Mouse (Mus musculus) testis, adult 2 months (tissue): ENCODE results near the gene Parg. TPM values are rescaled to one million over a fixed set of nuclear protein-coding genes. Genes with fewer than 3 reads are reported as not detected.
"Not testable (repeated sequence)": the region's sequence is repeated elsewhere in the genome, so short reads cannot be mapped to it uniquely, and the experiment has no call there.

ENCODE experiments used
- H3K27ac ChIP-seq: fragments of 200-500 bp; 2 replicates; pipeline ENCODE4 v1.5.1; 2012; ENCODE audit warnings: low read depth, low read length; ENCODE audit not compliant: control insufficient read depth, insufficient read depth
- H3K27me3 ChIP-seq: fragments of 200-500 bp; 2 replicates; pipeline ENCODE4 v1.6.1; 2012; ENCODE audit warnings: mild to moderate bottlenecking, low read length, moderate library complexity; ENCODE audit not compliant: control insufficient read depth, insufficient read depth
- H3K36me3 ChIP-seq: fragments of 200-500 bp; 2 replicates; pipeline ENCODE4 v1.6.1; 2012; ENCODE audit warnings: mild to moderate bottlenecking, low read length; ENCODE audit not compliant: control insufficient read depth, insufficient read depth
- H3K4me1 ChIP-seq: fragments of 200-500 bp; 2 replicates; pipeline ENCODE4 v1.6.1; 2012; ENCODE audit warnings: low read length; ENCODE audit not compliant: control insufficient read depth, insufficient read depth
- H3K4me3 ChIP-seq: fragments of 200-500 bp; 2 replicates; pipeline ENCODE4 v1.5.1; 2012; ENCODE audit warnings: low read depth, mild to moderate bottlenecking, low read length, moderate library complexity, mixed read lengths; ENCODE audit not compliant: control insufficient read depth
- CTCF ChIP-seq: fragments of 200-500 bp; IDR thresholded peaks from 2 replicates; pipeline ENCODE4 v1.5.1; 2012; ENCODE audit warnings: low read depth, mild to moderate bottlenecking, inconsistent platforms, low read length, moderate library complexity; ENCODE audit not compliant: control insufficient read depth, insufficient read depth, insufficient replicate concordance
- POLR2A ChIP-seq: fragments of 200-500 bp; IDR thresholded peaks from 2 replicates; pipeline ENCODE4 v1.6.1; 2012; ENCODE audit warnings: low read depth, mild to moderate bottlenecking, inconsistent platforms, low read length, moderate library complexity; ENCODE audit not compliant: control insufficient read depth
- polyA plus RNA-seq: library from polyadenylated mRNA; depleted of rRNA; stranded (reverse); fragments of >200 nt; gene quantifications from 2 replicates; pipeline ENCODE4 v1.2.3, GENCODE M21; 2012

The Parg gene
- polyA plus RNA-seq, 1 experiment, result 7.6 TPM

DNA sequence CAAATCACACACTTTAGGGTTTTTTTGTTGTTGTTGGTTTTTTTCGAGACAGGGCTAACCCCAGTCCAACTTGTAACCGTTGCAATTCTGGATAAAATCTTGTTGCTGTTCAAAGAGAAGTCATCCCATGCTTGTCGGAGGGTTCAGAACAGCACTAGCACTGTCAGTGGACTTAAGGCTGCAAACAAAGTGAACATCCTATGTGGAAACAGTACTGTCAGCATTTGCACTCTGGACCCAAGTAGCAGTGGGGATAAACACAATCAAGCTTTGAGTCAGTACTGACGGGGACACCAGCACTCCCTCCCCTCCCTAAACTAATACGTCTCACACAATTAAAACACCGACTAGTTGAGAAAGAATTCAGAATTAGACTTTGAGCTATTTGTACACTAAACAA lies 20.9 kb upstream of the Parg start:
- Histone ChIP-seq H3K4me1 (no peaks in the 10 kb centered on the region), H3K36me3 (no peaks in the 10 kb centered on the region), H3K27me3 (no peaks in the 10 kb centered on the region), H3K27ac (no peak overlapping the region), H3K4me3 (no peak overlapping the region)
- TF ChIP-seq POLR2A, result no peak

DNA sequence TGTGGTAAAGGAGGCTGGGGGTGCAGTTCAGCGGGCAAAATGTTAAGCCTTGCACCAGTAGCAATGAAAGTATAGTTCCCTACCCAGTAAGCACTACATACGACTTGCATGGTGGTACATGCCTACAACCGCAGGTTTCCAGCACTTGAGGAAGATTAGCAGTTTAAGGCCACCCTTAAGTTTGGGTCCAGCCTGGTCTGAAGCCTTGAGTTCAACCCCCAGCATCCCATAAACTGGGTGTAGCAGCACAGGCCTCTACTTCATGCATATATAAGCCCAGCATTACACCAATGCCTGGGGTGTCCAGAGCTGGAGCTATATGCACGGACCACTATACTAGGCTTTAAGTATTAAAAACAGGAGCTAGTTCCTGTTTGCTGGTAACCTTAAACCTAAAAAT lies 17.9 kb upstream of the Parg start:
- H3K4me3 ChIP-seq, result no peak overlapping the region
- no peak overlapping the region for H3K27ac ChIP-seq
- H3K27me3 ChIP-seq, result no peaks in the 10 kb centered on the region
- H3K36me3 ChIP-seq, result no peaks in the 10 kb centered on the region; the same call in 1 of the 2 replicates
- no peaks in the 10 kb centered on the region for H3K4me1 ChIP-seq
- TF ChIP-seq CTCF (no peak), POLR2A (no peak)

DNA sequence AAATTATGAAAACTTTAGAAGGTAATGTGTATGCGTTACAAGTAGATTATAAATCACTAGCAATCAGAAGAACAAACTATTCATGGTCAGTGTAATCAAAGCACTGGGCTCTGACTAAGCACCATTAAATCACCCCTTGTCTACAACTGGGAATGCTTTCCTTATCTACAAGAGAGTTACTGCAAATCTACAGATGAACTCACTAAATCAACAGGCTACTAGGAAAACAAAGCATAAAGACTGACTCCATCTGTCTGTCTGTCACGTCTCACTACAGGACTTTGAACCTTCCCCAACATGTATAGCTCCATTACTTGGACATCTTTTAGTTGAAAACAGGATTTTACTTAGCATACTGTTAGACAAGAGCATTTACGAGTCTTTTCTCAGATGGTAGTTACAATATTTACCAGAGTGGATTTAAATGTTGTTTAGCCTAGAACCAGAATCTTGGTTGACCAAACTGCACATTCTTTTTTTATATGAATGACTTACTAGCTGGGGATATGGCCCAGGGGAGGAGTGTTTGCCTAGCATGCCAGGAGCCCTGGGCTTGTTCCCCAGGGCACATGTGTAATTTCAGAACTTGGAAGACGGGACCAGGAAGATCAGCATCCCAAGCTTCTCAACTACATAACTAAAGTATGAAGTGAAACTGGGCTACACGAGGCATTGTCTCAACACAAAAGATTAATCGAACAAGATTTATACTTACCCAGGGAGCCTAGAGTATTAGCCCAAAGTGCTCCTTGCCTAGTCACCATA lies 10.9 kb upstream of the Parg start:
- Histone ChIP-seq H3K4me3 (no peak overlapping the region), H3K27me3 (no peaks in the 10 kb centered on the region), H3K36me3 (no peaks in the 10 kb centered on the region; the same call in 1 of the 2 replicates), H3K4me1 (no peaks in the 10 kb centered on the region), H3K27ac (no peak overlapping the region)
- TF ChIP-seq CTCF (no peak), POLR2A (no peak)

DNA sequence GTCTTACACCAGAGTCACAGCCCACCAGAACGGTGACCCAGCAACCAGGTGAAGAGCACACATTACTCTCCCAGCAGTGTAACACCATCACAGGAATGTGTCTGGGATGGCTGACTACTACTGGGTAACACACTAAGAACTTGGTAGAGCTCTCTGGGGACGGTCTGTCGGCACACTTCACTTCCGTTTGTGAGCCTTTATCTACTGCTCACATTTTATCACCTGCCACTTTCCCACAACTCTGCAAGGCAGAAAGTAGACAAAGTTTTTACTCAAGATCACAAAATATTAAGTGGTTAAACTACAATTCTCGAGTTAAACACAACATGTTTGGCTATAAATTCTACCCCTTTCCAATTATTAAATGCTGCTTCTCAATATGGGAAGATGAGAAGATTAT lies 9.8 kb upstream of the Parg start:
- H3K4me3 ChIP-seq, result no peak overlapping the region
- TF ChIP-seq CTCF, result no peak
- no peak for TF ChIP-seq POLR2A
- H3K27me3 ChIP-seq, result no peaks in the 10 kb centered on the region
- H3K4me1 ChIP-seq, result no peaks in the 10 kb centered on the region
- H3K27ac ChIP-seq, result no peak overlapping the region
- no peaks in the 10 kb centered on the region; the same call in 1 of the 2 replicates for H3K36me3 ChIP-seq

DNA sequence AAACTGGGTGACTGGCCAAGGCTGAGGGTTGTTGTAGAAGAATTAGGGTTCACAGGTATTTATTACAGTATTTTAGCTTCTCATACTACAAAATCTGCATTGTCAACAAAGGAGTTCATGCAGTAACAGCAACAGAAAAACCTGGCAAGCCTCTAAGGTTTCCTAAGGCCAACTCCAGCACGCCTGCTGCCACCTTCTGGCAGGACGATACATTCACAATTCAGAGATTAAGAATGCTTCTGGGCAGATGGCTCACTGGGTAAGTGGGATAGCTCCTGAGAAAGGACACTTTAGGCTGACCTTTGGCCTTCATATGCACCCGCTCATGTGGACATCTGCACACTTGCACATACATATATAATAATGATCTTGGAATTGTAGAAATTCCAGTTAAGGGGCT lies 9.3 kb upstream of the Parg start:
- Histone ChIP-seq H3K27ac (no peak overlapping the region), H3K36me3 (no peaks in the 10 kb centered on the region; the same call in 1 of the 2 replicates), H3K4me1 (no peaks in the 10 kb centered on the region), H3K27me3 (no peaks in the 10 kb centered on the region), H3K4me3 (no peak overlapping the region)
- no peak for TF ChIP-seq POLR2A
- TF ChIP-seq CTCF, result peak; percentile 49; the same call in 1 of the 2 replicates

DNA sequence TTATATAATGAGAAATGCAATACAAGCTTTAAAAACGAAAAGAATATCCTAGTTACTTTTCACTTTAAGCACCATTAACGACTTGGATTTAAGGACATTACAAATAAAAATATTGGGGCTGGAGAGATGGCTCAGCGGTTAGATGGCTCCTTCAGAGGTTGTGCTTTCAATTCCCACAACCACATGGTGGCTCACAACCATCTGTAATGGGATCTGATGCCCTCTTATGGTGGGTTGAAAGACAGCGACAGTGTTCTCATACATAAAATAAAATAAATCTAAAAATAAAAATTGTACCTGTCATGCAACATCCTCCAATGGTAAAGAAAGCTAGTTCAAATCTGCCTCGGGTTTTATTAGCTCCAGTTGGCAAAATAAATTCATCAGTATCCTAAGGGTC lies 8.2 kb upstream of the Parg start:
- H3K4me1 ChIP-seq, H3K36me3 ChIP-seq, H3K27ac ChIP-seq, H3K27me3 ChIP-seq, H3K4me3 ChIP-seq: not testable (repeated sequence)

DNA sequence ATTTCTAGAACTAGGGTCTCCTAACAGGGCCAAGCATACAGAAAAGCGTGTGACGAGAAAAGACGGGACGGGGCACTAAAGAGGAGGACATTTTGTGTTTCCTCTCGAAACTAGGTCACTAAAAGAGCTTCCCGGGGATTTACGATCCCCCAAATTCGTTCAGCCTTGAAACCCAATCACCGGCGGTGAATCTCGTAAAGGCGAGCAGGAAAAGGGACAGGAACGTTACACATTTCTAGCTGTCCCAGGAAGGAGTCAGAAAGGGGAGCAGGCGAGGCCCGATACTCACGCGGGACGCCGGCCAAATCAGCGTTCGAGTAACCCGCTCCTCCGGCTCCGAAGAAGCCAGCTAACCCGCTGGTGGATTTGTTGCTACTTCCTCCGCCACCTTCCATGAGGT lies 395 bp upstream of the Parg start:
- TF ChIP-seq CTCF (no peak), POLR2A (no peak)
- Histone ChIP-seq H3K4me1 (peaks cover 2% of the 10 kb centered on the region; the same call in 1 of the 2 replicates), H3K27ac (peak overlapping the region; percentile 63; the same call in 1 of the 2 replicates)

DNA sequence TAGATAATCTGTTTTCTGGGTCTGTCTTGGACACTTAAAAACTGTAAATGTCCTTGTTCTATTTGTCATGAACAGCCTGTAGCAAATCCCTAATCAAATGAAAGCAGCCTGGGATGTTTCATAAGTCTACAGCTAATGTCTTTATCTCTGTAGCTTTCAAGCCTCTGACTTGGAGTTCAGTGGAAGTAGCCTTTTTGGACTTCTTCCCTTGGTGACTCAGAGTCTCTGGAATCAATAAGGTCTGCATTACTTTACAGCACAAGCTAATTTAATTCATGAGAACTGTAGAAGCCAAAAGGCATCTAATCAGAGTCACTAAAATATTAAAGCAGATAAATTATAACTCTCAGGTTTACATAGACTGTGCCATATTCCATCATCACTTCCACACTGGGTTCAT lies 24.9 kb downstream of the Parg start:
- Histone ChIP-seq H3K4me3 (no peak overlapping the region), H3K4me1 (no peaks in the 10 kb centered on the region), H3K27ac (no peak overlapping the region), H3K27me3 (no peaks in the 10 kb centered on the region), H3K36me3 (no peaks in the 10 kb centered on the region)
- no peak for TF ChIP-seq CTCF
- no peak for TF ChIP-seq POLR2A

More for the DNA sequence above, 395 bp upstream of the Parg start:
- H3K4me3 ChIP-seq, result peak overlapping the region; percentile 99
- no peaks in the 10 kb centered on the region; the same call in 1 of the 2 replicates for H3K36me3 ChIP-seq
- H3K27me3 ChIP-seq, result no peaks in the 10 kb centered on the region
